Mouse (Mus musculus) lung, embryonic 15.5 days (tissue): Measurements from ENCODE around the gene Erc2. TPM values are rescaled to one million over a fixed set of nuclear protein-coding genes. Genes with fewer than 3 reads are reported as not detected.

Source experiments
- ATAC-seq: fragments of 200-750 bp; cut with Nextera tagmentation; 2 replicates; pipeline ENCODE4 v1.8.0; 2017; ENCODE audit warnings: moderate number of reproducible peaks, borderline replicate concordance; ENCODE audit not compliant: low FRiP score, low TSS enrichment; ENCODE audit errors: extremely low read depth
- H3K27ac ChIP-seq: fragments of 300-500 bp; sonication (generic); 2 replicates; pipeline ENCODE4 v1.5.1; 2015; ENCODE audit warnings: moderate library complexity, mild to moderate bottlenecking, inconsistent platforms
- H3K27me3 ChIP-seq: fragments of 300-500 bp; sonication (generic); 2 replicates; pipeline ENCODE4 v1.6.1; 2015; ENCODE audit warnings: inconsistent platforms
- H3K36me3 ChIP-seq: fragments of 300-500 bp; sonication (generic); 2 replicates; pipeline ENCODE4 v1.6.1; 2015; ENCODE audit warnings: inconsistent platforms
- H3K4me1 ChIP-seq: fragments of 300-500 bp; sonication (generic); 2 replicates; pipeline ENCODE4 v1.6.1; 2015; ENCODE audit warnings: inconsistent platforms
- H3K4me2 ChIP-seq: fragments of 300-500 bp; sonication (generic); 2 replicates; pipeline ENCODE4 v1.6.1; 2015; ENCODE audit warnings: inconsistent platforms, mild to moderate bottlenecking, moderate library complexity
- H3K4me3 ChIP-seq: fragments of 300-500 bp; sonication (generic); 2 replicates; pipeline ENCODE4 v1.5.1; 2015; ENCODE audit warnings: mild to moderate bottlenecking, inconsistent platforms
- H3K9ac ChIP-seq: fragments of 300-500 bp; sonication (generic); 2 replicates; pipeline ENCODE4 v1.6.1; 2015; ENCODE audit warnings: inconsistent platforms
- H3K9me3 ChIP-seq: fragments of 300-500 bp; sonication (generic); 2 replicates; pipeline ENCODE4 v1.6.1; 2016; ENCODE audit warnings: inconsistent platforms
- WGBS: fragments of 180-500 bp; shearing (Covaris S2); methylation state at CpG from one replicate; pipeline ENCODE4 v1.1.7; 2015; 5-methylcytosine and 5-hydroxymethylcytosine counted together
- polyA plus RNA-seq: library from polyadenylated mRNA; unstranded; fragments of >200 nt; fragmentation: Nextera tagmentation; extraction: Ambion mirVana; gene quantifications from 2 replicates; pipeline ENCODE4 v1.2.1, GENCODE M21; 2015

The Erc2 gene
- polyA plus RNA-seq, 1 experiment from 2014 or later, result 2.3 TPM

DNA sequence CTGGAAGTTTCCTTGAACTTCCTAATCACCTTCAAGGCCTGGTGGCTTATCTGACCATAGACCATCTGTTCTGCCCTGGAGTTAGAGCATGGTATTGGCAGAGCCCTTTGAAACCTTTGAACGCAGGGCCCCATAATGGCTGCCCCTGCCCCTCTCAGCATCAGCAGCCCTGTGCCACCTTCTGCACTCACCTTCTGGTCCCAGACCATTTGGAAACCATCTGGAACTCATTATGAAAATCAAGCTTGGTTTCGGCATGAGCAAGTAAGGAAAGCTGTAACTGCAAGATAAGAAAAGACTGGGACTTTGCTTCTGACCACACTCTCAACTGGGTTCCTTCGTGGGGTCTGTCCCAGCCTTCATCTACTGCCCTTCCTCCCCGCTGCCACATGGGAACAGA, 796.3 kb downstream of the Erc2 start:
- Histone ChIP-seq H3K36me3 (no peaks in the 10 kb centered on the region), H3K9ac (no peak overlapping the region), H3K27me3 (no peaks in the 10 kb centered on the region), H3K27ac (no peak overlapping the region), H3K4me2 (no peak overlapping the region), H3K4me1 (peaks cover 8% of the 10 kb centered on the region), H3K9me3 (no peaks in the 10 kb centered on the region), H3K4me3 (no peak overlapping the region)
- no peak for ATAC-seq
- WGBS, result 73% methylated on average over 4 of the region's 4 CpGs

GRCm38 (mm10) chr14:28419188-28419587, 797.0 kb downstream of the Erc2 start:
- Histone ChIP-seq H3K9ac (no peak overlapping the region), H3K27ac (no peak overlapping the region), H3K27me3 (no peaks in the 10 kb centered on the region), H3K36me3 (no peaks in the 10 kb centered on the region), H3K9me3 (no peaks in the 10 kb centered on the region), H3K4me3 (no peak overlapping the region), H3K4me2 (no peak overlapping the region), H3K4me1 (peaks cover 8% of the 10 kb centered on the region)
- no peak for ATAC-seq
- WGBS, result 54% methylated on average over 9 of the region's 9 CpGs

DNA sequence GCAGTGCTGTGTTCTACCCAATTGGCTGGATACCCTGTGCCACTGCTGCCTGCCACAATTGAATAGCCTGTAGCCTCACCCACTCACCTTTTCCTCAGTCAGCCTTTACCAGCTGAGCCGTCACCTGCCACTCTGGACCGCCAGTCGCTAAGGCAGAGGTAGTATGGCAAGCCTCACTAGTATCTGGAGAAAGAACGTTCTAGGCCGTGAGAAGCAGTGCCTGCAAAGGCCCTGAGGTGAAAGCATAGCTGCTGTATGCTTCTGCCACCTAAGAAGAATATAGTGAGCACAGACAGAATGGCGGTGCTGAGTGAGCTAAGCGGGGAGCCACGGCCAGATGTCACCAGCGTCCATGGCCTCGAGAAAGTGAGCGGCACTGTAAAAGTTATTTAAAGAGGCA, 798.4 kb downstream of the Erc2 start:
- no peak overlapping the region for H3K9ac ChIP-seq
- no peaks in the 10 kb centered on the region for H3K9me3 ChIP-seq
- no peak overlapping the region for H3K4me3 ChIP-seq
- H3K4me1 ChIP-seq, result peaks cover 8% of the 10 kb centered on the region
- H3K27me3 ChIP-seq, result no peaks in the 10 kb centered on the region
- no peak overlapping the region for H3K27ac ChIP-seq
- 83% methylated on average over 11 of the region's 11 CpGs for WGBS
- no peaks in the 10 kb centered on the region for H3K36me3 ChIP-seq
- no peak for ATAC-seq
- no peak overlapping the region for H3K4me2 ChIP-seq

- ATAC-seq, result peak; percentile 35; the same call in 1 of the 2 replicates
- no peak overlapping the region for H3K9ac ChIP-seq
- H3K4me1 ChIP-seq, result peaks cover 8% of the 10 kb centered on the region; the same call in 1 of the 2 replicates
- no peak overlapping the region for H3K4me2 ChIP-seq
- no peak overlapping the region for H3K27ac ChIP-seq
- H3K36me3 ChIP-seq, result no peaks in the 10 kb centered on the region
- no peaks in the 10 kb centered on the region for H3K9me3 ChIP-seq
- no peaks in the 10 kb centered on the region; the same call in 1 of the 2 replicates for H3K27me3 ChIP-seq
- 18% methylated on average over 2 of the region's 2 CpGs for WGBS
- H3K4me3 ChIP-seq, result no peak overlapping the region
These were observed 804.4 kb downstream of the Erc2 start for GRCm38 (mm10) chr14:28426610-28427009.

- H3K9ac ChIP-seq, result no peak overlapping the region
- no peaks in the 10 kb centered on the region; the same call in 1 of the 2 replicates for H3K27me3 ChIP-seq
- H3K4me2 ChIP-seq, result no peak overlapping the region
- H3K4me1 ChIP-seq, result no peaks in the 10 kb centered on the region
- ATAC-seq, result no peak; the same call in 1 of the 2 replicates
- no peak overlapping the region for H3K27ac ChIP-seq
- H3K36me3 ChIP-seq, result no peaks in the 10 kb centered on the region
- 52% methylated on average over 7 of the region's 7 CpGs for WGBS
- no peaks in the 10 kb centered on the region for H3K9me3 ChIP-seq
- no peak overlapping the region for H3K4me3 ChIP-seq
These were observed 809.6 kb downstream of the Erc2 start for GRCm38 (mm10) chr14:28431703-28432309.

DNA sequence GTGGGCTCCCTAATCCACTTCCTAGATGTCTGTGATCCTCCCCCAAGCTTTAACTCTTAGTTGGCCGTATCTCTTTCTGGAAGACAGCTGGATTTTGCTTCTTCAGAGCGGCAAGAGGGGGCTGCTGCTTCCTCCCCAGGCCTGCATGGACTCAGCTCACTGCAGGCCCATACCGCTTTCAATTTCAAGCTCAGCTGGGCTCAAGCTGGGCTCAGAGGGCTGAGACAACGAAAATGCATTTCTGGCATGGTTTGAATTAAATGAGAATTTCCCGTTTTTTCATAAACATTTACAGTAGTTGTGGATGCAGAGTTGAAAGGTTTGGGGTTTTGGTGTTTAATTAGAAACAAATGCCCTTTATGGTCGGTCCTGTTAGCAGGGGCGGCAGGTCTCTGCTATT, 812.8 kb downstream of the Erc2 start:
- Histone ChIP-seq H3K9ac (no peak overlapping the region), H3K27ac (no peak overlapping the region), H3K4me3 (no peak overlapping the region), H3K9me3 (no peaks in the 10 kb centered on the region), H3K36me3 (no peaks in the 10 kb centered on the region), H3K4me2 (no peak overlapping the region), H3K27me3 (no peaks in the 10 kb centered on the region), H3K4me1 (no peaks in the 10 kb centered on the region)
- WGBS, result 56% methylated on average over 7 of the region's 7 CpGs
- no peak for ATAC-seq

DNA sequence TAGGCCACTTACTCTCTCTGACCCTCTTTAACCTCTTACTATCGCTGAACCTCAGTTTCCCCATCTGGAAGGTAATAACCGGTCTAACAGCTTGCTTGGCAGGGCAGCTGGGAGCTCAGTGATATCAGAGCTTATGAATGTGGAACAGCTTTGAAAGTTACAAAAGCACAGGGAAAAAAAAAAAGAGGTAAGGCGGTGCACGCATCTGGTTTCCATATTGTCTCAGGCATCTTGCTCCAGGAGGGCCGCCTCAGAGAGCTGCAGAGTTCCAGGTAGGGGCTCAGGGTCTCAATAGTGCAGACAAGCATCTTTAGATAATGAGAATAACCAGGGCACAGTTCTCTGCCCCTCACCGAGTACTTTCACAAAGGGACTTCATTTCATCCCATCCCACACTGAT, 816.9 kb downstream of the Erc2 start:
- H3K4me1 ChIP-seq, result no peaks in the 10 kb centered on the region
- no peaks in the 10 kb centered on the region for H3K27me3 ChIP-seq
- H3K9ac ChIP-seq, result no peak overlapping the region
- H3K4me3 ChIP-seq, result no peak overlapping the region
- no peak overlapping the region for H3K27ac ChIP-seq
- no peak overlapping the region for H3K4me2 ChIP-seq
- WGBS, result 79% methylated on average over 6 of the region's 6 CpGs
- H3K9me3 ChIP-seq, result no peaks in the 10 kb centered on the region
- H3K36me3 ChIP-seq, result no peaks in the 10 kb centered on the region
- ATAC-seq, result no peak

- no peaks in the 10 kb centered on the region for H3K9me3 ChIP-seq
- no peak overlapping the region for H3K27ac ChIP-seq
- H3K9ac ChIP-seq, result no peak overlapping the region
- WGBS, result 47% methylated on average over 14 of the region's 14 CpGs
- H3K4me2 ChIP-seq, result no peak overlapping the region
- no peak for ATAC-seq
- no peaks in the 10 kb centered on the region for H3K27me3 ChIP-seq
- no peaks in the 10 kb centered on the region for H3K36me3 ChIP-seq
- H3K4me3 ChIP-seq, result no peak overlapping the region
- no peaks in the 10 kb centered on the region for H3K4me1 ChIP-seq
These were observed 819.2 kb downstream of the Erc2 start for GRCm38 (mm10) chr14:28441240-28441967.

DNA sequence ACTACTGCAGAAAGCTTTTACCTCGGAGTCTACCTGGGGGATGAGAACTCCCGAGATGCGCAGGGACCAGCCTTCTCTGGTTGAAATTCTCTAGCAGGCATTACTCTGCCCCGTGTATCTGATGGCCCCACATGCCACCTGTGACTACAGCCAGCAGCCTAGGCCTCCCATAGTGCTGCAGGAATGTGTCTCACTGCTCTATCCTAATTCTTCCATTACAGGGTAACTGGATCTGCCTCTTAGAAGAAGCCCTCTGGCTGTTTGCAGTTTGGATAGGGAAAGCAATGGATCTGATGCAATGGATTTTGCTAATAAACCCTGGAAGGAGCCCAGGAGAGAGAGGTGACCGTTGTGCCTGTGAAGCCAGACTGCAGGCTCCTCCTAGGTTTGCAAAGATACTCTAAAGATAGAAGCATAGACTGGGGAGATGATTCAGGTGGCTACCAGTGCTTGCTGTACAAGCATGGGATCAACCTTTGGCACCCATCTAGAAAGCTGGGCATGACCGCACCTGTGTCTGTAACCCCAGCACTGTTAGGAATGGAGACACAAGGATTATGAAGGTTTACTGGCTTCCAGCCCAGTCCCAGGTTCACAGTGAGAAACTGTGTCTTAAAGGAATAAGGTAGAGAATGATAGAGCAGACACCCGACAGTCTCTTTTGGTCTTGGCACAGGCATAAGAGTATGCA, 821.2 kb downstream of the Erc2 start:
- 78% methylated on average over 7 of the region's 7 CpGs for WGBS
- Histone ChIP-seq H3K27me3 (no peaks in the 10 kb centered on the region), H3K4me3 (no peak overlapping the region), H3K9ac (no peak overlapping the region), H3K36me3 (no peaks in the 10 kb centered on the region), H3K4me2 (no peak overlapping the region), H3K27ac (no peak overlapping the region), H3K4me1 (0 out of 2 replicates have a peak, but pooled peaks cover 6% of the 10 kb centered on the region), H3K9me3 (no peaks in the 10 kb centered on the region)
- ATAC-seq, result no peak

DNA sequence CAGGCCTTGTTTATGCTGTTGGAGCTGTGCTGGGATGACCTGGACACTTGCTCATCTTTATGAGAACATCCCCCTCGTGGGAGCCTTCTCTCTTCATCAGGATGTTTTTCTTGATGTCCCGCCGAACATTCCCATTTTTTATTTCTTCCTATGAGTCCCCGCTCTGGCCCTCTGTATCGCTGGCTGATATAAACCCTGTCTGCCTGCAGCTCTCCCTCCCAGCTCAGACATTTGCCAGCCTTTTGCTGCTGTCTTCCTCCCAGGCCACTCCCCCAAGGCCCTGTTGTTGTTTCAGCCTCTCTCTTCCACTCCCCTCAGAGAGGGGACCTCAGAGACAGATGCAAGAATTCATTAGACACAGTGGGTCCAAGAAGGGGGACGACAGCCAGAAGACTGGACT, 823.5 kb downstream of the Erc2 start:
- Histone ChIP-seq H3K4me2 (no peak overlapping the region), H3K9me3 (no peaks in the 10 kb centered on the region), H3K4me1 (0 out of 2 replicates have a peak, but pooled peaks cover 6% of the 10 kb centered on the region), H3K27ac (no peak overlapping the region), H3K4me3 (no peak overlapping the region), H3K27me3 (no peaks in the 10 kb centered on the region), H3K9ac (no peak overlapping the region), H3K36me3 (no peaks in the 10 kb centered on the region)
- WGBS, result 69% methylated on average over 6 of the region's 6 CpGs
- ATAC-seq, result no peak

DNA sequence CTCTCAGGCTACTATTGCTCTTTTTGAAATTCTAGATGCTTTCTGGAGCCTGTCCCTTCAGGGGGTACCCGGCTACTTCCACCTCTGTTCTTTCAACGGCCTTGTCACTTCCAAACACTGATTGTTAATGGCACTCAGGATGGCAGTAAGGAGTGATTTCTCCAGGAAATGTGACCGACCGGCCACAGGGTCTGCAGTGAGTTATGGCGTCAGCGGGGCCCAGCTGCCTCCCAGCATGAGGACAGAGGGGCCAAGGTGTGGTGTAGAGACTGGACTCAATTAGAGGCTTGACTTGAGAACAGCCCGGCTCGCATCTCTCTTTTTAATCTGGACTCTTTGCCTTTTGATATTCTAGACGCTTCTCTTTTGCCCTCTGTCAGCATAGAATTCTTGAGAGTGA, 829.5 kb downstream of the Erc2 start:
- no peak overlapping the region for H3K27ac ChIP-seq
- H3K9ac ChIP-seq, result no peak overlapping the region
- no peaks in the 10 kb centered on the region for H3K27me3 ChIP-seq
- H3K4me1 ChIP-seq, result 0 out of 2 replicates have a peak, but pooled peaks cover 6% of the 10 kb centered on the region
- H3K4me2 ChIP-seq, result no peak overlapping the region
- 62% methylated on average over 9 of the region's 9 CpGs for WGBS
- ATAC-seq, result no peak
- H3K9me3 ChIP-seq, result no peaks in the 10 kb centered on the region
- no peaks in the 10 kb centered on the region for H3K36me3 ChIP-seq
- H3K4me3 ChIP-seq, result no peak overlapping the region
